Mouse (Mus musculus): ENCODE data around the gene Dlg1.

DNA sequence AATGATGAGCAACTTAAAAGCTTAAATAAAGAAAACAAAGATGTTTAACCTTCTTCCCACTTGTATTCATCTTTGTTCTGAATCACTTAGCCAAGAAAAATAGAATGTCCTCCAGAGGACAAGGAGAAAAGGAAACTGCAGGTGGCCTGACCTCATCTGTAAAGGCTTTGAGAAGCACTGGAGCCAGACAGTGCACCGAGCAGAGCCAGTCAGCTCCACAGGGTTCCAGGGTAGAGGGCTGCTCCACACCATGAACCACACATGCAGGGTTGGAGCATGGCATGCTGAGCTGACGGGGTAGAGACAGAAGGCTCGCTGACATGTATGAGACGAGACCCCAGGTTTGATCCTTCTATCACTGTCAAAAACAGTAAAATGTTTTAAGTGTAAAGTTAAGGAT, 162.8 kb downstream of the Dlg1 start:
- TF ChIP-seq CTCF (IDR thresholded peaks at IDR 0.05) (no peak), EP300 (IDR thresholded peaks at IDR 0.05) (no peak)
